Mouse (Mus musculus): ENCODE measurements at regions not wholly inside any gene's neighbourhood (a gene's known extent, or its start where the extent isn't known, plus 50 kb on each side); places are given as distances from the start of the nearest gene placed in this dataset.

DNA sequence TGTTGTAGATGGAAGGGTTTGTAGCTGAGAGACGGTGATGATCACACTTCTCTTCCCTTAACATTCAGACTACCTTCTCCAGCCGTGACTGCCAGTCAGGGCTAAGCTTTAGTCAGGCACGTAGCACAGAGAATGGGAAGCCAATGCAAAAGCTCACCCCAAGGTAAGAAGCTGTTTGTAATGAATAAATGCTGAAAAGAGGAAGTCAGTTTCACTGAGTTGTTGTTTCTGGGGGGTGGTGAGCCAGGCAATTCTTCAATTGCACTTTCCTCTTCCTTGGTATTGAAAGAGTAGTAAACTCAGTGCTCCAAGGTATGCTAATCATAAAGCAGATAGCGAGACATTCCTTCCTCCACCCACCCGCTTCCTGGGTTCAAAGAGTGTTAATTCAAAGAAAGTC lies 269.2 kb upstream of the Dab2 start:
- no peak for DNase-seq (ENCODE audit: low spot score in 2 of 2)

DNA sequence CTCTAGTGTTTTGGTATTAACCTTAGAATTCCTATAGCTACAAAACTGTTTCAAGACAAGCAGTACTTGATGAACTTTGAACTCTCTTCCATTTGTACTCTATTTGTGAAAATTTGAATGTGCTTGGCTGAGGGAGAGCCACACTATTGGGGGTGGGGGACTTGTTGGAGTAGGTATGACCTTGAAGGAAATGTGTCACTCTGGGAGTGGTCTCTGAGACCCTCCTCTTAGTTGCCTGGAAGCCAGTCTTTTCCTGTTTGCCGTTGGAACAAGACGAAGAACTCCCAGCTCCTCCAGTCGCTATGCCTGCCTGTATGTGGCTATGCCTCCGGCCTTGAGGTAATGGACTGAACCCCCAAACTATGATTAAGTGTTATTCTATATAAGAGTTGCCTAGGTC lies 265.4 kb upstream of the Dab2 start:
- DNase-seq (ENCODE audit: low spot score in 2 of 2): no peak

DNA sequence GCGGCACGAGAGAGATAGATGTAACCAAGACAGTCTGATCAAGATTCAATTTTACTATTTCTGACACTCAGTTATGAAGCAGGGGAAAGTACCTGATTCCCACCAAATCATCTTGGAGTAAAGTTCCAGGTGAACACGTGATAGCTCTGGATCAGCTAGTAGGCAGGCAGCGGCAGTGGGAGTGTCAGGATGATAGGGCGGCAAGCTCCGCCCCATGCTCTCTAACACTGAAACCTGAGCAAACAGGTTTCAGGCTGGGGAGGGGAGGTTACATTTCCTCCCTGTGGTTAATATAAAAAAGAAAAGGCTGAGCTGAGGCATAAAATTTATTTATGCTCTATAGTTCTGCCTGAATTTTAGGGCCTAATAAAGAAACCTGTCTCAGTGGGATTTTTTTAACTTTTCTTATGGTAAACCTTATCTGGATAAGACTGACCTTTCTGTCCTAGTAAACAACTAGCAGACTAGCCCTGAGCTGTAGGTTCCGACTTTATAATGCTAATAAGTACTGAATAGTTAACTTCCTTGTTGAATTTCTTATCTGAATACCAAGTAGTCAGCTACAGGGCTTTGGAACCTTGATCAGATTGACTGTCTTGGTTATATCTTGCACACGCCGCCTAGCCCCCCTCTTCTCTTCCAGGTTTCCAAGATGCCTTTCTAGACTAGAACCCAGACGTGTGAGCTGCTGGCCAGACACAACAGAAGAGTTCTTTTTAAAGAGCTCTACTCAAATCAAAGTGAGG lies 254.9 kb upstream of the Dab2 start:
- DNase-seq (ENCODE audit: low spot score in 2 of 2): no peak

DNA sequence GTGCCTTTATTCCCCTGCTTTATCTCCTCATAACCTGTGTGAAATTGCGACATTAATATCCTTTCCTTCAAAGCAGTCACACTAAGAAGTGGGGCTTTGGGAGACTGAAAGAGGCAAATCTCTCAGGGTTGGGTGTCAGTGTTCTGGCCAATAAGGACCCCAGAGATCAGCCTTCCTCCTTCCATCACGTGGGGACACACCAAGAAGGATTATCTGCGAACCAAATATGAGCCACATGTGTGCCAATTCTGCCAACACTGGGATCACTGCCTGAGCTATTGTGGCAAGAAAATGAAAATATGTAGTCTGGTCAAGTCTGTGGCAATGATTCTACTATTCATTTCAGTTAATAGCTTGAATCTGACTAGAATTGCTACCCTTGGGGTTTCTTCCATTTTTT lies 243.9 kb upstream of the Dab2 start:
- no peak for DNase-seq (ENCODE audit: low spot score in 2 of 2)

DNA sequence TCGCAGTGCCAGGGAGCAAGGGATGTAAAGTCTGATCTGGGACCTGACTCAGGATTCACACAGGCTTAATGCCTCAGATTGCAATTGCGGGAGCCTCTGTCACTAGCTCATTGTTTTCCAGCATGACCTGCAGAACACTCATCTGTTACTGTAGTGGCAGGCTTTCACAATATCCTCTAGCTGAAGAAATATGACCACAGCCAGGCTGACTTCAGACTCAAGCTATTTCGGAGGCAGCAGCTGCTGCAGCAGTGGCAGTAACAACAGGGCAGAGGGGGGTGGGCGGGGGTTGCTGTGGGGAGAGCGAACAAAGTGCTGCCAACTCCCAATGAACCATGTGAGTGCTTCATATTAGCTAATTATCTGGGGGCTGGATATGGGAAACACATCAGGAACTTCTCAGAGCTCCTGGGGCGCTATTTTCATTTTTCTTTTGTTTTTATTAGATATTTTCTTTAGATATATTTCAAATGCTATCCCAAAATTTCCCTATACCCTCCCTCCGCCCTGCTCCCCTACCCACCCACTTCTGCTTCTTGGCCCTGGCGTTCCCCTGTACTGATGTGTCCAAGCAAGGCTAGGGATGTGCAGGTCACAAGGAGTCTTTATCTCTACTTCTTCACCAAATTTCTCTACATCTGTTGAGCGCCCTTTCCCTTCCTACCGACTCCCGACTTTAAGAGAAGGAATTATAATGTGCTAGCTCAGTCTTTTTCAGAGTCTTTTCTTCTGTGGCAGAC lies 242.5 kb upstream of the Dab2 start:
- DNase-seq (ENCODE audit: low spot score in 2 of 2): no peak

DNA sequence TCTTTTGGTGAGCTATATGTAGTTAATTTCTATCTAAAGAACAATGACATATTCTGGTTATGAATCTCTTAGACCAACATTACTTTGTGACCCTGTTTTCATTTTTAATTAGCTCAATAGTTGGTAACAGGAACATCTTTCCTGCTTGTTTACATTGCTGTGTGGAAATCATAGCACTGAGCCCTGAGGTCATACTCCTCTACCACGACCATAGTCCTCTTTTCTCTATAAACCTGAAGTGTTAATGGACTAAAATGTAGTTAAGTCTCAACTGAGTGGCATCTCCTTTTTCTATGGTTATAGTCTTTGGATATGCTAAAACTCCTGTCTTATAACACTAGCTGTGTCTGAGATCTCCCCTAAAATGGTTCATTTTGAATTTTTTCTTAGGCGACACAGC lies 240.2 kb upstream of the Dab2 start:
- DNase-seq (ENCODE audit: low spot score in 2 of 2): no peak

DNA sequence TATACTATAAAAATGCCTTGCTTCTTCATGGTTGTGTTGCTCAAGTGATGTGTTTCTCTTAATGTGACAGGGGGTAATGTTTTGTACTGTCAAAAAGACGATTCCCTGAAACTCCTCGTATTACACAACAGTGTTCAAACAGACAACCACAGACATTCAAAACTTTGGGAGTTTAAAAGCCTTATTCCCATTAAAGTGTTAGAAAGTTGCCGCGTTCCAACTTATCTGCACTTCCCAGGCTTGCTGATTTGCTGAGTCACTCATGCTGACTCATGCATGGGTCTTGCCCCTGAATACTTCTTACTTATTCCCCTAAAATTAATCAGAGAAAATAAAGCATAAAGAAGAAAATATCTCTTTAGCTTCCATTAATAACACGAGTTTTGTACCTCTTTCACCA lies 239.8 kb upstream of the Dab2 start:
- DNase-seq (ENCODE audit: low spot score in 2 of 2): no peak

DNA sequence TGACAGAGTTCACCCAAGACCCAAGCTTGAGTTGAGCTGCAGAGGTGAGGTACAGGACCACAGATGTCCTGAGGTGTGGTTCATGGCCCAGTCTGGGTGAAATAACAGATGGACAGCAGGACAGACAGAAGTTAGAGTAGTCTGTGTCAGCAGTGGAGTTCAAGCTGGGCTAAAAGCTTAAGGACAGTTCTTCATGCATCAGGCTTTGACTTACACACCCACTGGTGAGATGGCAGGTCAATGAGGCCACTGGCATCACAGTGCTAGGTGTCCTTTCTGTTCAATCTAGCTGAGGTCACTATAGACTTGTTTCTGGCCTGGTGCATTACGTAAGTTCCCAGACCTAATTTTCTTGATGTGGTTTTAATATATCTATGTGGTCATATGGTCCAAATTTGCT lies 238.9 kb upstream of the Dab2 start:
- no peak for DNase-seq (ENCODE audit: low spot score in 2 of 2)

DNA sequence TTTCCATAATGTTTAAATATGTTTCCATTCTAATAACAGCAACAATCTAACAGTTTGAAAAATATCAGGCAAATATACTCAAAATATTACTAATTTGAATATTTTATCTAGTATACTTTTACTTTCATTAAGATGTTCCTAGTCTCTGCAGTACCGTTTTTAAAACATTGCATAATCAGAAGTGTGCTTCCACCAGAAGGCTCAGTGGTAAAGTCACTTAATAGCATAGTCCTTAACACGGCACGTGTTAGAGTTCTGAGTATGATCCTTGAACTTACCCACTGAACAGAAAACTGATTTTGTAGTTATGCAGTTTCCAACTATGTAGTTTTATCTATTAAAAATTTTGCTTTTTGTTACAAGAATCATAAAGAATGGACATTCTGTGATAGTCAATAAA lies 234.5 kb upstream of the Dab2 start:
- no peak for DNase-seq (ENCODE audit: low spot score in 2 of 2)

DNA sequence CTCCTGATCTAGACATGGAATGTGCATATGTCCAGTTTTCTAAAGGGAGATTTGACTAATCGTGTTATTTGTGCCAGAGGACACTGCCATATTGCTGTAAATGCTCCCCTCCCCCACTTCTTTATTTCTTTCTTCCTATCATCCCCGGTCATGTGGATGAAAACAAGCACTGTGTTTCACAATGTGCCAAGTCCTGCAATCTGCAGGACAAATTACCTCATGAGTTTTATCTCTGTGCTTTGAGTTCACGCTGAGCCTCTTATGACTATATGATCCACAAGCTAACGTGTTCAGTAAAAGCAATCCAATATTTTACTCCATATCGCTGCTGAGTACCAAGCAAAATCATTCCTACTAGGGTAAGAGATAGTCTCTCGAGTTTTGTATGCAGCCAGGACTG lies 232.2 kb upstream of the Dab2 start:
- DNase-seq (ENCODE audit: low spot score in 2 of 2): no peak

DNA sequence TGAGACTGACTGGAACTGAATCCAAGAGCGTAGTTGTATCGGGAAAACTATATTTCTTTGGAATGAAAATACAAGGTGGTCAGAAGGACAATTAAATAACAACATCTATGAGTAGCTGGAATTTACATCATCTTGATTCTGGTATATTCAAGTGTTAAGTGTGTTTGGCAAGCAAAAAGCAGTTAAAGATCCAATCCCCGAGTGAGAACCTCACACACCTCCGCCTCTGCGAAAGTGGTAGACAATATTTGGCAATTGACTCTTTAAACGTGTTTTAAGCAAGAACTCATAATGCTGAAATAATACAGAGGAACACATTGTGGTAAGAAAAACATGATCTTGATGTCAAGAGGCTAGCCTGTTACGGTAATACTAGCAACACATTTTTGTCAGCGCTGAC lies 231.2 kb upstream of the Dab2 start:
- no peak for DNase-seq (ENCODE audit: low spot score in 2 of 2)

DNA sequence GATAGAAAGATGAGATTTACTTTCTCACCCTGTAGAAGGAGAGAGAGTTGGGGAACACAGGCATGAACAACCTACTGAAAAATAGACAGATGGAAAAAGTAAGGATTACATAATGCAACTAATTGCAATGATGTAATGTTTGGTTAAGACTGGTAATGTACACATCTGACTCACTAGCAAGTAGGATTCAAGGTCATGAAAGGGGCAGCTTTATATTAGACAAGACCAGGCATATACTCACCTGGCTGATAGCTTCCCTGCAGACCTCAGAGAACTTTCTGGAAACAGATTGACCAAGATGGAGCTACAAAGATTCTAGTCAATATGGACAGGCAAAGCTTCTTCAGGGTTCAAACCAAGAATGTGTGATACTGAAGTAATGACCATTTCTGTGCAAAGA lies 227.7 kb upstream of the Dab2 start:
- DNase-seq (ENCODE audit: low spot score in 2 of 2): no peak

DNA sequence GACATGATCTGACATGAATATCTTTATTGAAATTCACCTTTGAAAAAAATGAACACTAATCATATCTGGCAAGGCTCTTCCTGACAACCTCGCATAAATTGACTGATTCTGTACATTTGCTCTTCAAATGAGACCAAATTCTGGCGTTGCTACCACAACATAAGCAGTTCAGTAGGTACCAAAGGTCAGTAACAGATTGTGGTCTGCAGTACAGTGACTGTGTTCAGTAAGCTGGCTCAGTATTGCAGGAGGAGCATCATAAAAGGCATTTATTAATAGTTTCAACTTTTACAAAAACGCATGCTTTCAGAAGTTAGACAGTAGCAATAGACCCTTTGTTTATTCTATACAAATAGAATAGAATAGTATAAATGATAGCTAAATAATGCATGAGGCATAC lies 226.7 kb upstream of the Dab2 start:
- DNase-seq (ENCODE audit: low spot score in 2 of 2): no peak

DNA sequence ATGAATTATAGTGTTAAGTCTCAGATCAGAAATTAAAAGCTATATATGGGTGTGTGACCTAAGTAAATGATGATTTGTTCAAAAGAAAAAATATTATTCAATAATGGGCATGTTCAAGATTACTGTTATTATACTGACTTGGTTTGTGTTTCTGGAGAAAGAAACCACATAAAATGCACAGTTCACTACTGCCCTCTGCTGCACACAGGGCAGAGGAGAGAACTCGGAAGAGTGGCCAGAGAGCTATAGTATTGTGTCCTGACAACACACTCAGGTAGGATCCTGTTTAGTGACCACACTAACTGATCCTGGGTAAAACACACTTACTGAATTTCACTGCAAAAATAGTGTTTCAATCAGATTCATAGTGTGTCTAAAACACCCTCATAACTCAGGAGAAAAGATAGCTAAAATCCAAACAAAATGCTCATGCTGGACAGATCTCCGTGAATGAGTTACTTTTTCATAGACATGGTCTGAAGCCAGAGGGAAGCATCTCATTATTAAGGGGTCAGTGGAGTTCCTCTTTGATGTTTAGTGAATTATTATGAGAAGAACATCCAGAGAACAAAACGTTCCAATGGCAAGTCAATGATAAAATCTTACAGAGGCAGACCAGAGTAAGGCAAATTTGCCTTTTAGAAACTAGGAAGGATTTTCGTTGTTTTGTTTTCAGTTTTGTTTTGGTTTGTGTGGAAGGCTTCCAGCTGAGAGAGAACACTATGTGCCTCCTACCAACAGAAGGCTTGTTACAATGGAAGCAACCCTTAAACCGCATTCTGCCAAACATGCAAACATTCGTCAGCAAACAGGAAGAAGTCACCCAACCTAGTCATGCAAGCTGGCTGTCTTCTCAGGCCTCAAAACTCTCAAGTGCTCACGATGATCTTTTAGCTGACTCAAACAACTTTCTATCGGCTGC lies 218.6 kb upstream of the Dab2 start:
- DNase-seq (ENCODE audit: low spot score in 2 of 2): peak; percentile 11 to 21

DNA sequence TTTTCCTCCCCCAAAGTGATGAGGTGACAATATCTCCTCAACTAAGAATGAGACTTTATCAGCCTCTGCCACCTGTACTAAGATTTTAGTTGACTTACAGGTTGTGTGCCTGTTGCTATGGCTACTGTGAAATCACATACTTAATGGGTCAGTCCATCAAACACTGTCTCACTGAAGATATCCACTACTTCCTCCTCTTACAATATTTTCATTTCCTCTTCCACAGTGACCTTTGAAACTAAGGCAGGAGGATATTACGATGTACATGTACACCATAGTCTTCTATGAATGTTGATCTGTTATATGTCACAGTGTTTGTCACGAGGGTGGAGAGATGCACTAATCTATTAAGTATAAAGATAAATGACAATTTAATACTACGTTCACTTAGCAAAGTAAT lies 212.4 kb upstream of the Dab2 start:
- no peak for DNase-seq (ENCODE audit: low spot score in 2 of 2)

DNA sequence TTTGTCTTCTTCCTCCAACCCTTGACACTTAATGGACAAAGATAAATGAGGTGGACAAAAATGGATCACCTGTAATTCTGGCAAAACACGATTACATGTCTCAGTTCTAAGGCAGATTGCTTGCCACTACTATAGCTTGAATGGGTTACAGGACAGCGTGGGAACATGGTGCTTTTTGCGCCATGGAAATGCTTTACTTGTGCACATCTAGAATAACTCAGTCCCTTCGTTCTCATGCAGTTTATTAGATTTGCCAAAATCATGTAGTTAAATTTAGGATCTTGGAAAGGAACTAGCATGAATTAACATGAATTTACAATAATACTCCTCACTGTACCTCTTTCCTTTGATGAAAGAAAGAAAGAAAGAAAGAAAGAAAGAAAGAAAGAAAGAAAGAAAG lies 211.1 kb upstream of the Dab2 start:
- DNase-seq (ENCODE audit: low spot score in 2 of 2): no peak

DNA sequence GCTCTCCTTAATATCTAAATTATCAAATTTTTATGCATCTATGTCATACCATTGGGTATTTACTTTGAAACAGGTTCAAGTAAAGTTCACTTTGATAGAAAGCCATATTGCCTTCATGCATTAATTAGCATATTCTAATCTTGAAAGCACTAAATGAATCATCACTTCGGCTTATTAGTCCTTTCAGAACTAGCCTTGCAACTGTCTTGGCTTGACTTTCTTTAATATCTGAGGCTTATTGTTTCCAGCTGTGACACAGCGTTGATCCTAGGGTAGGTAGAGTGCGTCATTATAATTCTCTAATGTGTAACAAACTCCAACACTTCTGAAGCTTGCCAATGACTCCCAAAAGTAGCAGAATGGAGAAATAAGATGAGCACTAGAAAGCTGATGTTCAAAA lies 169.9 kb upstream of the Dab2 start:
- DNase-seq (ENCODE audit: low spot score in 2 of 2): no peak

DNA sequence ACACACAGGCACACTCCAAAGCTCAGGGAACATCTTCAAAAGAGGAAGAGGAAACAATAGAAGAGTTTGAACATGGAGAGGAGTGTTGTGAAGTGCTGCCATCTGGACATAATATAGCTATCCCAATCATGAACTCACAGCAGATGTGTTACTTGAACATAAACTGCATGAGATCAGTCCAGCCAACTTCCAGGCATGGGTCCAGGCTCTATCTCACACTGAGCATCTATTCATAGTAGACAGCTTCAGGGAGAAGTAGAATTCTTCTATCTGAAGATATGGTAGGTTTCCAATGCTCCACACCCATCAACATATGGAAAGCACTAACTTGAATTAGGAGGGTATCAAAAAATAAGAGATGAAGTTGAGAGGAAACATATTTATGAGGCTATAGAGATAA lies 167.4 kb upstream of the Dab2 start:
- DNase-seq (ENCODE audit: low spot score in 2 of 2): no peak

DNA sequence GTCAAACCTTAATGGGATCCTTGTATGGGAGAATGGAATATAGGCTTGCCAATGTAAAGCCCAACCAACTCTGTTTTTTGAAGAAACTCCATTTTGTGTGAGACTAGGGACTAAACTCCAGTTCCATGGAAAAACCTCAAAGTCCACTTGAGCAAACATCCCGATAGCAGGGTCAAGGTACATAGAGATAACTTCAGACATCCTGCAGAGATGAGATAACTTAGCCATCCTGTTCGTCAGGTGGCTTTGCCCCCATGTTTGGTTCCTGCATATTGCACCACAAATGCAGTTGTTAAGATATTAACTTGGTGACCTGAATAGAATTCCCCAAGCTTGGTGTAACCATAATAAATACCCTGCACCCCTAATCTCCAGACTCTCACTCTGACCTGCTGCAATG lies 154.5 kb upstream of the Dab2 start:
- DNase-seq (ENCODE audit: low spot score in 2 of 2): no peak

DNA sequence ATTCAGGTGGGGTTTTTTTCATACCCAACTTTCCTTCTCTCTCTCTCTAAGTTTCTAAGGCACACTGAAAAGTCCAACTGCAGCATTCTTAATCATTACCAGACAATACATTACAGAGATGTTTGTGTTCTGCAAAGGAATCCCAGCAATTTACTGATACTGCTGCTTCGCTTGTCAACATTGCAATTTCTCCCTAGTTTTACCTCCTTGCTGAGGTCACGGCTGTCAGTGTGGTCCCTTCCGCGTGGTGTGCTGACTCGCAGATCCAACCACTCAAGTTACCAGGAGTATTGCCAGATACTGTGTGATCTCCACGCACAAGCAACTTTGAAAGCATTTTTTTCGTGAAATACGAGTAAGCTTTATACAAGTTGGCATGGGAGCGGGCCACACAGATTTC lies 144.9 kb upstream of the Dab2 start:
- DNase-seq (ENCODE audit: low spot score in 2 of 2): no peak

DNA sequence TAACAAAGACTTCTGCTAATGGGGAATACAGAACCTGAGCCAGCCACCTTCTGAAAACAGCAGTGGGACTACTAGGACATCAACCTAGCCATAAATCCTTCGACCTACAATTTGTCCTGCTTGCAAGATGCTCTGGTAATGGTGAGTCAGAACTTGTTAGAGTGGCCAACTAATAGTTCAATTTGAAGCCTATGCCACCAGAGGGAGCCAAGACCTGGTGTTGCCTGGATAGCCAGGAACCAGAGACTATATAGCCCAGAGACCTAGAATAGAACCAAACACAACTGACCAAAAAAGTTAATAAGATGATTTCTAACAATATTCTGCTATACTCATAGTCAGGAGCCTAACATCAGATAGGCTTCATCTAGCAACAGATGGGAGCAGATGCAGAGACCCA lies 119.3 kb upstream of the Dab2 start:
- DNase-seq (ENCODE audit: low spot score in 2 of 2): no peak

DNA sequence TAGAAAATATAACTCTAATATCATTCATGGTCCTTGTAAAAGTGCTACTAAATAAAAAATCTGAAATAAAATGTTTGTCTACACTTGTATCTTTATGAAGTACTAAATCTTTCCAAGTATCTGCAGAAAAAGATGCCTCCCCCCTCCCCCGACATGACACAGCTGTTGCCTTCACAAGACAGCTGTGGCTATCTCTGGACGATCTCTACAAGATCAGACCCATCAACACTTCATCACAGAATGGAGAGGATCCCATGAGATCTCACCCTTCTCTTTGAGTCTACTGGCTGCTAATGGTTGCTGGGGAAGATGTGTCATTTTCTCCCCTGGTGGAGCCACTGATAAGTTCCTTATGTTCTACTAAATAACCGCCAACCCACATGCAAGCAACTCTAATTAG lies 116.0 kb upstream of the Dab2 start:
- no peak for DNase-seq (ENCODE audit: low spot score in 2 of 2)

DNA sequence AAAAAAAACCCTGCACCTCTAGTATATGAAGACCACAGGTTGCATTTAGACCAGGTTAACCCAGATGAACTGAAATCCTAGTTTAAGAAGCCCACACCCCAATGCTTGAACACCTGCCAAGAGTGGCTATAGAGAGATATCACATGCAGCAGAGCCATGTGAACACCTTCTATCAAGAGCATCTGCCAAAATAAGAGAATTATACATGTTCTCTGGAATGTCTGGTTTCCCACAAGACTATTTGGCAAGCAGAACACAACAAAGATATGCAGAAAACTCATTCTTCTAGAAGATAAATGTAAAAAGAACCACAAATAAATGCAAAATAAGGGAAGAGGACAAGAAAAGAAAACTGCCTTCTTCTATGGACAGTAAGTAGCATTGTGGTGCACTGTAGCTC lies 107.7 kb upstream of the Dab2 start:
- no peak for DNase-seq (ENCODE audit: low spot score in 2 of 2)

Measured in frontal cortex, postnatal 25 days (tissue).